Mouse (Mus musculus): ENCODE measurements at regions not wholly inside any gene's neighbourhood (a gene's known extent, or its start where the extent isn't known, plus 50 kb on each side); places are given as distances from the start of the nearest gene placed in this dataset.

DNA sequence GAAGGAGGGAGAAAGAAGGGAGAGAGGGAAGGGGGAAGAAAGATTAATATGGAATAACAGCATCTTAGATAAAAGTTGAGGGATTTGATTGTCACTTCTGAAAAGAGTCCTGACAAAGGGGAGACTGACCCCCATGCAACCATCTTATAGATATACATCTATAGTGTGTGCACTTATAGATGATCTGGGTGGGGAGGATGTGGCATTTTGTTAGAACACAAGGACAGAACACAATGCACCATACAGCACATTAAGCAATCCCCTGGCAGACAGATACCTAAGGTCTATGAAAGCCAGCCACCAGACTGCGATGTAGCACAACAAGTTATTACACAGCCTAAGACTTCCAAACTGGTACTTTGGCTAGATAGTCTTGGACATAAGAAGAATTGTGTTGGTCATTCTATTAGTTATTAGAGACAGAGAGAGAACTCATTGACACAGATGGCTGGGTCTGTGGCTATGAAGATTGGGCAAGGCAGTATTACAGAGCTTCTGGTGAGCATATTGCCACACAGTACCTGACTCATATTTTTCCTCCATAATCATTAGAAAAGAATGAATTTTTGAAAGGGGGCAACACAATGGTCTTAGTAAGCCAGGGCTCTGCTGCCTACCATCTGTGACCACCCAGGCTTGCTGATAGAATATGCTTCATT is 126.3 kb upstream of the Itgb1 start:
- no peak for DNase-seq (ENCODE audit: low read depth, low spot score)

- DNase-seq (ENCODE audit: low read depth, low spot score), result no peak
Measured at GRCm38 (mm10) chr8:128560418-128560817, 125.0 kb upstream of the Itgb1 start.

DNA sequence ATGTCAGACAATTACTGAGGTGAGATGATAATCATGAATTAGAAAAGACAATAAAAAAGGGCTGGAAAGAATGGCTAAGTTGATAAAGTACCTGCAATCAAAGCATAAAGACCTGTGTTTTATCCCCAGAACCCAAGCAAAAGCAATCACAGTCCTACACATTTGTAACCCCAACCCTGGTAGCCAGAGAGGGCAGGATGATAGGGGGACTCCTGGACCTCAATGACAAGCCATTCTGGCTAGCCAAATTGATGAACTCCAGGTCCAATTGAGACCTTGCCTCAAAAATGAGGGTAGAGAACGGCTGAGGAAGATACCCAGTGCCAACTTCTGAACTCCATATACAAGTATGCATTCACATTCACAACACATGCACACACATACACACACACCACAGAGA is 124.4 kb upstream of the Itgb1 start:
- no peak for DNase-seq (ENCODE audit: low read depth, low spot score)

GRCm38 (mm10) chr8:128562625-128563024 is 122.8 kb upstream of the Itgb1 start:
- DNase-seq (ENCODE audit: low read depth, low spot score), result peak; percentile 52

- DNase-seq (ENCODE audit: low read depth, low spot score), result peak; percentile 39
Measured at GRCm38 (mm10) chr8:128563744-128564143, 121.7 kb upstream of the Itgb1 start.

DNA sequence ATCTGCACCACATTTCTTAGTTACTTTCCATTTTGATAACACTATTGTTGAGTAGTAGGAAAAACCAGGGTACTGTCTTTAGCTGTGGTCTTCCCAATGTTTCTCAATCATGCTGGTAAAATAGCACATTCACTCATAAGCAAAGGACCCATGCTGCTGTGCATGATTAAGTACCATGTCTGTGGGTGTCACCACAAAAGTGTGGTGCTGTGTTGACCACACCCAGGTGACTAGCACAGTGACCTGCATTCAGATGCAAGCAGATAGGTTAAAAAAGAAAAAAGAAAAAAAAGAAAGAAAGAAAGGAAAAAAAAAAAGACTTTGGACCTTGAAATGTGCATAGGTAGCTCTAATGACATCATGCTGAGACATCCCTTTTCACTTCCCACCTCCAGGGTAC is 113.2 kb upstream of the Itgb1 start:
- no peak for DNase-seq (ENCODE audit: low read depth, low spot score)

GRCm38 (mm10) chr8:128594114-128594513 is 91.3 kb upstream of the Itgb1 start:
- no peak for DNase-seq (ENCODE audit: low read depth, low spot score)

GRCm38 (mm10) chr8:128594780-128595179 is 90.7 kb upstream of the Itgb1 start:
- peak; percentile 62 for DNase-seq (ENCODE audit: low read depth, low spot score)

DNA sequence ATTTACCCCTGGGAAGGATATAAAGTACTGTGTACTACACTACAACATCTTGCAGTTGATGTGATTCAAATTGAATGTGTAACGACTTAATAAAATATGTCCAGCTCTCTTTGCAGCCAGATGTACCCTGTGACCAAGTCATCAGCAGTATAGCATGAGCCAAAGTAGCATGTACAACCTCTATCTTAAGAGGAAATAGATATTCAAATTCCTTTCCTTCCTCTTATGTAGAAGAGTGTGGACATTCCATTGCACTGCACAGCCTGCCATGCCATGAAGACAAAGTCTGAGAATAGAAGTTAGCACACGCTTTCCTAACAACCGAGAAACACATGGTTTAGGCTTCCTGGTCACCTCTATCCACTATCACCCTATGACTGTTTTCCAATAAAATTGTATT is 79.9 kb upstream of the Itgb1 start:
- no peak for DNase-seq (ENCODE audit: low read depth, low spot score)

GRCm38 (mm10) chr8:128608876-128609275 is 76.6 kb upstream of the Itgb1 start:
- peak; percentile 9 for DNase-seq (ENCODE audit: low read depth, low spot score)

DNA sequence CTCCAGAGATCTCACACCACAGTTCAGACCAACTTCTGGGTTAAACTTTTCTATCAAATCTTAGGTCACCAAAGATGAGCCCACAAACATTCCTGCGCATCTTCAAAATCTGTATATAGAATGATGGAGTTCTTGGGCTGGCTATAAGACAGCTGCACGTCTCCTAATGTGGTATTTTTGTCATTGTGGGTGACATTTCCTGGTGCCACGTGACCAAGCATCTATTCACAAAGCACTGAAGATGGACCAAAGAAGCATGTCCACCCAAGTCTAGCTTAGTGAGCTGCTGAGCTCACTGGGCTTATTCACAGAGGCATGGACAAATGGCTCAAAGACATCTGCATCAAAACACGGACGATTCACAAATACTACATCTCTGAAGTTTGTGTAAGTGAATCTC is 72.8 kb upstream of the Itgb1 start:
- DNase-seq (ENCODE audit: low read depth, low spot score), result no peak

GRCm38 (mm10) chr8:128617854-128618253 is 67.6 kb upstream of the Itgb1 start:
- DNase-seq (ENCODE audit: low read depth, low spot score), result no peak

DNA sequence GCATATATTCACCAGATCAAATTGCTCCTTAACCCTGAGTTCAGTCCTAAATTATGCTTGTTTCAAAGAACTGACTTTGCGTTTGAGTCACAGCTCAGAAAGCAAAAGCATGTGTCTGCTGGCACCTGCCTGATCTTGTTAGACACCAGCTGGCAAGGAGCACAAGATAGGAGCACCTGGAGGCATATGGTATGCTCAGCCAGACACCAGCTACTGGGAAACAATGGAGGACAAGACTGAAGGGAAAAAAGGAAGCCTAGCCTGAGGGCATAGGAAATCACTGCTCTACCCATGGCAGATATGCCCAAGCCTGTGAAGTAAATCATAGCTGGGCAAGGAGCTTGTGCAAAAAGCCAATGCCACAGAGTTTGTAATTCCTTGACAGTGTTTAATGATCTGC is 66.4 kb upstream of the Itgb1 start:
- peak; percentile 7 for DNase-seq (ENCODE audit: low read depth, low spot score)

Measured in mesoderm, embryonic 11.5 days (tissue).